Comparison of ENCODE assay signal across 13 mouse cellular contexts in genomic region chr2:4428407-4428855, GRCm38 (mm10).
A peak's percentile ranks its signal among the peaks of the same experiment; 100 is the strongest.
DNase-seq lines count a peak whose midpoint lies in the region; ATAC-seq lines count a peak whose summit lies in the region.
"Had no signal": no experiment of that assay in that cellular context is flagged by ENCODE, and none has a peak within 500 bp of the region (broad histone marks: within the 10 kb centered on the region; RNA-seq: fewer than 3 reads in every experiment).

No protein-coding gene starts in this region.

- ATAC-seq in forebrain, embryonic 16.5 days: 0 out of 2 replicates have a peak, but pooled peaks have one; percentile 13
- ATAC-seq in forebrain, embryonic 11.5 days (replicated peaks; ENCODE audit: low FRiP score): no peak
- ATAC-seq in hindbrain, embryonic 13.5 days (ENCODE audit: low FRiP score): no peak
- ATAC-seq in hindbrain, embryonic 14.5 days (ENCODE audit: low FRiP score): no peak
- no peak for ATAC-seq in lung, embryonic 15.5 days (ENCODE audit: borderline replicate concordance, extremely low read depth, low FRiP score, low TSS enrichment)

- DNase-seq in forebrain, embryonic 11.5 days (ENCODE audit: low spot score): no peak
- no peak for DNase-seq in hindbrain, embryonic 14.5 days (ENCODE audit: low spot score)
- no peak for DNase-seq in lung, postnatal 36 days
- peak; percentile 29 for DNase-seq in lung, postnatal 10 days
- no peak for DNase-seq in thymus, postnatal 36 days
- DNase-seq: adrenal gland, postnatal 10 days; B cell, adult 2 months; kidney, adult 11 months; thymus, adult 2 months had no signal

- peaks cover 21% of the 10 kb centered on the region for H3K4me1 ChIP-seq in forebrain, embryonic 16.5 days (replicated peaks; ENCODE audit: control insufficient read depth, insufficient read depth, low read length)
- 0 out of 2 replicates have a peak, but pooled peaks cover 3% of the 10 kb centered on the region for H3K4me1 ChIP-seq in forebrain, embryonic 11.5 days (replicated peaks; ENCODE audit: control insufficient read depth, insufficient read depth, low read length)
- peaks cover 23% of the 10 kb centered on the region for H3K4me1 ChIP-seq in hindbrain, embryonic 13.5 days (replicated peaks)
- peaks cover 9% of the 10 kb centered on the region for H3K4me1 ChIP-seq in hindbrain, embryonic 14.5 days (replicated peaks; ENCODE audit: control insufficient read depth, insufficient read depth, low read length)
- 0 out of 2 replicates have a peak, but pooled peaks cover 2% of the 10 kb centered on the region for H3K4me1 ChIP-seq in lung, embryonic 15.5 days

- no peak overlapping the region for H3K4me2 ChIP-seq in forebrain, embryonic 16.5 days (ENCODE audit: low read length)
- H3K4me2 ChIP-seq in forebrain, embryonic 11.5 days (ENCODE audit: low read depth, low read length, severe bottlenecking): no peak overlapping the region
- H3K4me2 ChIP-seq in hindbrain, embryonic 13.5 days: no peak overlapping the region
- H3K4me2 ChIP-seq in hindbrain, embryonic 14.5 days (replicated peaks): no peak overlapping the region
- no peak overlapping the region for H3K4me2 ChIP-seq in lung, embryonic 15.5 days

- WGBS in forebrain, embryonic 16.5 days: 42% methylated on average over 7 of the region's 7 CpGs
- WGBS in forebrain, embryonic 11.5 days: 73% methylated on average over 7 of the region's 7 CpGs
- WGBS in hindbrain, embryonic 13.5 days: 53% methylated on average over 7 of the region's 7 CpGs
- 52% methylated on average over 7 of the region's 7 CpGs for WGBS in hindbrain, embryonic 14.5 days
- WGBS in lung, embryonic 15.5 days: 73% methylated on average over 7 of the region's 7 CpGs

- no peak overlapping the region for H3K27ac ChIP-seq in forebrain, embryonic 16.5 days (ENCODE audit: low read length)
- no peak overlapping the region for H3K27ac ChIP-seq in forebrain, embryonic 11.5 days (ENCODE audit: low read depth, low read length)
- peak overlapping the region; percentile 44 for H3K27ac ChIP-seq in hindbrain, embryonic 13.5 days
- no peak overlapping the region for H3K27ac ChIP-seq in hindbrain, embryonic 14.5 days
- H3K27ac ChIP-seq in lung, embryonic 15.5 days: peak overlapping the region; percentile 35; the same call in 1 of the 2 replicates
- H3K27ac ChIP-seq: macrophage had no signal

- H3K9me3 ChIP-seq in forebrain, embryonic 16.5 days (ENCODE audit: control insufficient read depth, low read length): no peaks in the 10 kb centered on the region
- H3K9me3 ChIP-seq in forebrain, embryonic 11.5 days (ENCODE audit: control insufficient read depth, low read length): no peaks in the 10 kb centered on the region
- no peaks in the 10 kb centered on the region for H3K9me3 ChIP-seq in hindbrain, embryonic 13.5 days
- no peaks in the 10 kb centered on the region for H3K9me3 ChIP-seq in hindbrain, embryonic 14.5 days (ENCODE audit: control insufficient read depth, low read length)
- H3K9me3 ChIP-seq in lung, embryonic 15.5 days: no peaks in the 10 kb centered on the region

- H3K36me3 ChIP-seq in forebrain, embryonic 16.5 days (ENCODE audit: control insufficient read depth, insufficient read depth): no peaks in the 10 kb centered on the region
- no peaks in the 10 kb centered on the region; the same call in 1 of the 2 replicates for H3K36me3 ChIP-seq in forebrain, embryonic 11.5 days (ENCODE audit: control insufficient read depth, insufficient read depth, low read length)
- peaks cover 10% of the 10 kb centered on the region for H3K36me3 ChIP-seq in hindbrain, embryonic 13.5 days
- peaks cover 10% of the 10 kb centered on the region for H3K36me3 ChIP-seq in hindbrain, embryonic 14.5 days (replicated peaks; ENCODE audit: control insufficient read depth, insufficient read depth)
- H3K36me3 ChIP-seq in lung, embryonic 15.5 days: no peaks in the 10 kb centered on the region

- no peaks in the 10 kb centered on the region for H3K27me3 ChIP-seq in forebrain, embryonic 16.5 days (replicated peaks; ENCODE audit: control insufficient read depth, insufficient read depth, low read length)
- no peaks in the 10 kb centered on the region for H3K27me3 ChIP-seq in forebrain, embryonic 11.5 days (ENCODE audit: control insufficient read depth, insufficient read depth, low read length)
- H3K27me3 ChIP-seq in hindbrain, embryonic 13.5 days: no peaks in the 10 kb centered on the region
- H3K27me3 ChIP-seq in hindbrain, embryonic 14.5 days (ENCODE audit: control insufficient read depth, insufficient read depth, low read length): no peaks in the 10 kb centered on the region
- no peaks in the 10 kb centered on the region for H3K27me3 ChIP-seq in lung, embryonic 15.5 days

- H3K4me3 ChIP-seq in forebrain, embryonic 16.5 days (replicated peaks; ENCODE audit: low read length): no peak overlapping the region
- no peak overlapping the region for H3K4me3 ChIP-seq in forebrain, embryonic 11.5 days (ENCODE audit: low read depth, low read length)
- no peak overlapping the region for H3K4me3 ChIP-seq in hindbrain, embryonic 13.5 days
- H3K4me3 ChIP-seq in hindbrain, embryonic 14.5 days (replicated peaks; ENCODE audit: low read length): no peak overlapping the region
- no peak overlapping the region for H3K4me3 ChIP-seq in lung, embryonic 15.5 days

- no peak overlapping the region for H3K9ac ChIP-seq in forebrain, embryonic 16.5 days (replicated peaks; ENCODE audit: low read depth, low read length)
- no peak overlapping the region for H3K9ac ChIP-seq in forebrain, embryonic 11.5 days (ENCODE audit: low read length)
- H3K9ac ChIP-seq in hindbrain, embryonic 13.5 days: no peak overlapping the region
- no peak overlapping the region for H3K9ac ChIP-seq in hindbrain, embryonic 14.5 days
- H3K9ac ChIP-seq in lung, embryonic 15.5 days: no peak overlapping the region

Comparison
In these comparisons a context has a peak if more than half of its experiments do, and no peak if none do; other contexts are left out.
1. H3K27ac ChIP-seq: peak in hindbrain, embryonic 13.5 days (single experiment) and lung, embryonic 15.5 days (single experiment); none in forebrain, embryonic 16.5 days (single experiment), forebrain, embryonic 11.5 days (single experiment) and hindbrain, embryonic 14.5 days (single experiment).